Mouse (Mus musculus) myocyte (in vitro differentiated cells): ENCODE results near the gene Atp6v0d1.

Experiments used
- REST ChIP-seq: IDR thresholded peaks from one replicate; pipeline ENCODE4 v1.6.1; 2011; ENCODE audit warnings: mild to moderate bottlenecking, control low read depth, moderate library complexity; ENCODE audit not compliant: insufficient read depth, insufficient read length
- USF1 ChIP-seq: IDR thresholded peaks from one replicate; pipeline ENCODE4 v1.6.1; 2011; ENCODE audit warnings: low read depth, mild to moderate bottlenecking, control low read depth, moderate library complexity

GRCm38 (mm10) chr8:105609771-105610170 is 43.9 kb upstream of the Atp6v0d1 start:
- TF ChIP-seq USF1 (no peak), REST (no peak)
